Mouse (Mus musculus) forebrain, embryonic 13.5 days (tissue): ENCODE data around the gene Pdzph1. TPM values are rescaled to one million over a fixed set of nuclear protein-coding genes. Genes with fewer than 3 reads are reported as not detected.
A peak's percentile ranks its signal among the peaks of the same experiment; 100 is the strongest.

Source experiments
- ATAC-seq: fragments of 200-750 bp; cut with Nextera tagmentation; 2 replicates; pipeline ENCODE4 v1.8.0; 2017
- H3K27ac ChIP-seq: fragments of 300-500 bp; sonication (generic); 2 replicates; pipeline ENCODE4 v1.5.1; 2015; ENCODE audit warnings: inconsistent platforms, mild to moderate bottlenecking, moderate library complexity
- H3K27me3 ChIP-seq: fragments of 300-500 bp; sonication (generic); 2 replicates; pipeline ENCODE4 v1.6.1; 2015; ENCODE audit warnings: mild to moderate bottlenecking, inconsistent platforms
- H3K36me3 ChIP-seq: fragments of 300-500 bp; sonication (generic); 2 replicates; pipeline ENCODE4 v1.6.1; 2015; ENCODE audit warnings: mild to moderate bottlenecking, inconsistent platforms; ENCODE audit not compliant: poor library complexity, severe bottlenecking
- H3K4me1 ChIP-seq: fragments of 300-500 bp; sonication (generic); 2 replicates; pipeline ENCODE4 v1.6.1; 2015; ENCODE audit warnings: inconsistent platforms
- H3K4me2 ChIP-seq: fragments of 300-500 bp; sonication (generic); 2 replicates; pipeline ENCODE4 v1.6.1; 2015; ENCODE audit warnings: inconsistent platforms, mild to moderate bottlenecking, moderate library complexity
- H3K4me3 ChIP-seq: fragments of 300-500 bp; sonication (generic); 2 replicates; pipeline ENCODE4 v1.5.1; 2015; ENCODE audit warnings: mild to moderate bottlenecking, inconsistent platforms
- H3K9ac ChIP-seq: fragments of 300-500 bp; sonication (generic); 2 replicates; pipeline ENCODE4 v1.6.1; 2015; ENCODE audit warnings: mild to moderate bottlenecking, inconsistent platforms
- H3K9me3 ChIP-seq: fragments of 300-500 bp; sonication (generic); replicated peaks from 2 replicates; pipeline ENCODE4 v1.6.1; 2016; ENCODE audit warnings: inconsistent platforms
- WGBS: fragments of 180-500 bp; shearing (Covaris S2); methylation state at CpG from one replicate; pipeline ENCODE4 v1.1.7; 2015; 5-methylcytosine and 5-hydroxymethylcytosine counted together
- polyA plus RNA-seq: library from polyadenylated mRNA; unstranded; fragments of >200 nt; fragmentation: Nextera tagmentation; extraction: Ambion mirVana; gene quantifications from 2 replicates; pipeline ENCODE4 v1.2.1, GENCODE M21; 2015

Gene Pdzph1
- polyA plus RNA-seq, 1 experiment from 2014 or later = 13.4 TPM

GRCm38 (mm10) chr17:58919061-58919460 is 72.1 kb downstream of the Pdzph1 start:
- WGBS = 0% methylated on average over 8 of the region's 8 CpGs
- peak overlapping the region; percentile 52 for H3K4me2 ChIP-seq
- no peak overlapping the region for H3K9ac ChIP-seq
- no peaks in the 10 kb centered on the region for H3K9me3 ChIP-seq
- ATAC-seq = peak; percentile 95
- H3K4me3 ChIP-seq = no peak overlapping the region
- H3K4me1 ChIP-seq = peaks cover 12% of the 10 kb centered on the region; the same call in 1 of the 2 replicates
- no peaks in the 10 kb centered on the region for H3K27me3 ChIP-seq
- no peak overlapping the region for H3K27ac ChIP-seq
- H3K36me3 ChIP-seq = no peaks in the 10 kb centered on the region

GRCm38 (mm10) chr17:58918539-58918938 is 72.6 kb downstream of the Pdzph1 start:
- Histone ChIP-seq H3K27ac (no peak overlapping the region), H3K4me2 (no peak overlapping the region), H3K27me3 (no peaks in the 10 kb centered on the region), H3K4me3 (no peak overlapping the region), H3K9ac (no peak overlapping the region), H3K36me3 (no peaks in the 10 kb centered on the region), H3K4me1 (peaks cover 12% of the 10 kb centered on the region; the same call in 1 of the 2 replicates), H3K9me3 (no peaks in the 10 kb centered on the region)
- ATAC-seq = peak; percentile 57
- WGBS = 87% methylated on average over 3 of the region's 3 CpGs

GRCm38 (mm10) chr17:58911564-58911963 is 79.6 kb downstream of the Pdzph1 start:
- no peaks in the 10 kb centered on the region for H3K9me3 ChIP-seq
- no peak overlapping the region for H3K4me2 ChIP-seq
- H3K4me3 ChIP-seq = no peak overlapping the region
- no peak for ATAC-seq
- H3K27me3 ChIP-seq = no peaks in the 10 kb centered on the region
- no peak overlapping the region for H3K27ac ChIP-seq
- H3K9ac ChIP-seq = no peak overlapping the region
- WGBS = 87% methylated on average over 7 of the region's 7 CpGs
- H3K4me1 ChIP-seq = no peaks in the 10 kb centered on the region
- H3K36me3 ChIP-seq = no peaks in the 10 kb centered on the region

- Histone ChIP-seq H3K27ac (no peak overlapping the region), H3K4me3 (no peak overlapping the region), H3K27me3 (no peaks in the 10 kb centered on the region), H3K4me1 (no peaks in the 10 kb centered on the region), H3K9ac (no peak overlapping the region), H3K9me3 (no peaks in the 10 kb centered on the region), H3K36me3 (no peaks in the 10 kb centered on the region), H3K4me2 (no peak overlapping the region)
- ATAC-seq = peak; percentile 61
- WGBS = 37% methylated on average over 8 of the region's 8 CpGs
These were observed 82.0 kb downstream of the Pdzph1 start for GRCm38 (mm10) chr17:58909061-58909661.

GRCm38 (mm10) chr17:58906001-58906400 is 85.2 kb downstream of the Pdzph1 start:
- Histone ChIP-seq H3K9ac (no peak overlapping the region), H3K4me1 (no peaks in the 10 kb centered on the region), H3K27ac (no peak overlapping the region), H3K27me3 (no peaks in the 10 kb centered on the region), H3K4me3 (no peak overlapping the region), H3K9me3 (no peaks in the 10 kb centered on the region), H3K36me3 (no peaks in the 10 kb centered on the region), H3K4me2 (no peak overlapping the region)
- 55% methylated on average over 2 of the region's 2 CpGs for WGBS
- ATAC-seq = no peak

DNA sequence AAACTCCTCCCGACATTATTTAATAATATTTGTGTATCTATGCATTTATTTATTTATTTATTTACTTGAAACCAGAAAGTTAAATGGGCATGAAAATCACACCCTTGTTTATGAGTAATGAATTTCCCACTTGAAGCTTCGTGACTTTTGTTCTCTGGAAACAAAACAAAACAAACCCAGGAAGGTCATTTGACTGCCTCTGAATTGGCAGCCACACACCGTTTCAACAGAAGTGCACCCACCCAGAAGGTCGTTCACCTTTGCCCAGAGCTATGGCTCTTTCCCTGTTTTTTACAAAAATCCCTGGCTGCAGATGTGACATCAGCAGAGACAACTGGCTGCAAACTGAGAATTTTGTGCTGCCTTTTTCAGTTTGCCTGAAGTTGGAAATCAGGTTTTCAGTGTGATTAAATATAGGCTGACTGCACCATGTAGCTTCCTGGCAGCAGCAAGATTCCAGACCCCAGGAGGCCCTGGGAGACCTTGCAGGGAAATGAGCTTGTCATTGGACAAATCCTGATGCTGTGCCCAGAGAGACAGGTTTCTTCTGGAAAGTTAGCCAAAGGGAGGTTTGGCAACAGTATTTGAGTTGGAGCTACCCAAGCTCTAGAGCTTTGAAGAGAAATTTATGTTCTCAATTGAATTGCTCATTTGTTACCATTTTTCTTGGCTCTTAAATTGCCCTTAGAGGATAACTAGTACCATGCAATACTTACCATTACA is 99.5 kb downstream of the Pdzph1 start:
- Histone ChIP-seq H3K9me3 (no peaks in the 10 kb centered on the region), H3K27ac (no peak overlapping the region), H3K27me3 (no peaks in the 10 kb centered on the region), H3K4me1 (peaks cover 18% of the 10 kb centered on the region), H3K4me3 (no peak overlapping the region), H3K4me2 (no peak overlapping the region), H3K9ac (no peak overlapping the region), H3K36me3 (no peaks in the 10 kb centered on the region)
- ATAC-seq = no peak
- WGBS = 41% methylated on average over 4 of the region's 4 CpGs

DNA sequence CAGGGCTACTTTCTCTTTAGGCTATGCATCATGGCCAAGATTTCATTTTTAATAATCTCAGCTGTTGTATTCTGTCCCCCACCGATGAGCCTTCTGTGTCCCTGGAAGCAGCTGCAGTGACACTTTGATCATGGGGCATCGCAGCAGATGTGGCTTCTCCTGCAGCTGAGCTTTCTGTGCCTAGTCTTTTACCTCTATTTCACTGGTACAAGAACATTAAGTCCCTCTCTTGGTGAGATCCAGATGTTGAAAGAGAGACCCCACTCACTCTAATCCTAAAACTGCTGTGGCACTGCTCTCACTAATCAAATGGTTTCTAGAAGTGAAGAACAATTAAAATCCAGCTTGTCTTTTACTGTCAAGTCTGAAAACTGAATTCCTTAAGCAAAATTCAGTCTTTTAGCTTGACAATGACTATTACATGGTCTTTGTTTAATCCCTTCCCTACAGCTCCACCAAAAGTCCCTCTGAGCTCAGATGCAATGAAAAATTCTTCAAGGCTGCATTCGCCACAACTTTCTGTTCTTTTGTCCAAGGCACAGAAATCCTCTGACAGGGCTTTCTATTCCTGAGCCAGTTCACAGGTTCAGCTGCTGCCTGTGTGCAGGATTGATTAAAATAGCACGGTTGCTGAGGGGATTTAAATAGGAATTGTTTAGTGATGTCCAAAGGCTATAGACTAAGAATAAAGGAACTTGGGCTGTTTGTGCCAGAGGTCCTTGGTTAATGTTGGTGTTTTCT is 101.1 kb downstream of the Pdzph1 start:
- peaks cover 18% of the 10 kb centered on the region for H3K4me1 ChIP-seq
- 12% methylated on average over 4 of the region's 4 CpGs for WGBS
- no peaks in the 10 kb centered on the region for H3K36me3 ChIP-seq
- H3K27me3 ChIP-seq = no peaks in the 10 kb centered on the region
- 0 out of 2 replicates have a peak overlapping the region, but pooled peaks have one; percentile 31 for H3K27ac ChIP-seq
- no peak overlapping the region for H3K9ac ChIP-seq
- H3K4me3 ChIP-seq = no peak overlapping the region
- H3K4me2 ChIP-seq = peak overlapping the region; percentile 12; the same call in 1 of the 2 replicates
- no peaks in the 10 kb centered on the region for H3K9me3 ChIP-seq
- peak; percentile 57; the same call in 1 of the 2 replicates for ATAC-seq

DNA sequence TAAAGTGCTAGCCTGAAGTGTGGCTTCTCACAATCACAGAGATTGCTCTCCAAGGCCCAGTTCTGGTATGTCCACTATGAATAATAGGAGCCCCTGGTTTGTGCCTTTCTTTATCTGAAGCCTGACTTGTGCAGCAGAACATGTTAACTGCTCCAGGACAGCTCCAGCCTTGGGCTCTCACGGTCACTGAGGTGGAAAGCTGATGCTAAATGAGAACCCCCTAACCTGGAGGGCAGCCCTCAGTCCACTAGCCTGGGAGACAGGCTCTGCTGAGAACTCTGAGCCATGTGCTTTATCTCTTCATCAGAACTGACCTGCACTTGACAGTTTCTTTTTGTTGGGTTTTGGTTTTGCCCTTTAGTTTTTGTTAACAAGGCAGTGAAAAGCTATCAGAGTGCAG is 106.8 kb downstream of the Pdzph1 start:
- Histone ChIP-seq H3K27ac (no peak overlapping the region), H3K4me3 (no peak overlapping the region), H3K36me3 (no peaks in the 10 kb centered on the region), H3K27me3 (no peaks in the 10 kb centered on the region), H3K9me3 (no peaks in the 10 kb centered on the region), H3K4me2 (no peak overlapping the region), H3K9ac (no peak overlapping the region), H3K4me1 (no peaks in the 10 kb centered on the region)
- 48% methylated on average over 1 of the region's 1 CpGs for whole genome bisulfite sequencing
- ATAC-seq = no peak

DNA sequence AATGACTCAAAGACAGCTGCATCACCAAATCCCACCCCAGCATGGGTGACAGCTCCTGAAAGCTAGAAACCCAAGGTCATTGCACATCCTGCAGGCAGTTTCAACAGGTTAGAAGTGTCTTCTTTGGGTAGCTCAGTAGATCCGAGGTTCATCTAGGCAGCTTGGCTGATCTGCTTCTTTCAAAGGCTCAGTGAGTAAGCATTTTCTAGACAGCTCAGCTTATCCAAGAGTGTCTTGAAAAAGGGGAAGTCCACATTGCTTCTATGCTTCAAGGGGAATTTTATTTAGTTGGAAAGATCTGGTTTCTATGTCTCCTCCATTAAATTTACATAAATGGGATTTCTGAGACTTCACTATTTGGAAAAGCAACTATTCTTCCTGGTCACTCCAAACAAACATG is 117.8 kb downstream of the Pdzph1 start:
- Histone ChIP-seq H3K27ac (no peak overlapping the region), H3K36me3 (no peaks in the 10 kb centered on the region), H3K4me3 (no peak overlapping the region), H3K4me2 (no peak overlapping the region), H3K9ac (no peak overlapping the region), H3K4me1 (no peaks in the 10 kb centered on the region), H3K27me3 (no peaks in the 10 kb centered on the region), H3K9me3 (no peaks in the 10 kb centered on the region)
- no peak for ATAC-seq
- WGBS = 65% methylated on average over 1 of the region's 1 CpGs

- Histone ChIP-seq H3K36me3 (no peaks in the 10 kb centered on the region), H3K27me3 (no peaks in the 10 kb centered on the region)
These were observed 120.4 kb downstream of the Pdzph1 start for GRCm38 (mm10) chr17:58870795-58871194.

More at GRCm38 (mm10) chr17:58870795-58871194, 120.4 kb downstream of the Pdzph1 start:
- Histone ChIP-seq H3K4me2 (no peak overlapping the region), H3K9me3 (no peaks in the 10 kb centered on the region), H3K27ac (no peak overlapping the region), H3K9ac (no peak overlapping the region), H3K4me1 (no peaks in the 10 kb centered on the region), H3K4me3 (no peak overlapping the region)
- peak; percentile 63; the same call in 1 of the 2 replicates for ATAC-seq
